19 mouse cellular contexts compared by ENCODE assay signal in genomic region chr1:74850251-74850650, GRCm38 (mm10). TPM values are rescaled to one million over a fixed set of nuclear protein-coding genes. Genes with fewer than 3 reads are reported as not detected.
DNase-seq lines count a peak whose midpoint lies in the region; ATAC-seq and TF ChIP-seq lines count a peak whose summit lies in the region.
"Had no signal": no experiment of that assay in that cellular context is flagged by ENCODE, and none has a peak within 500 bp of the region (broad histone marks: within the 10 kb centered on the region; RNA-seq: fewer than 3 reads in every experiment).

No protein-coding gene starts in this region.

- DNase-seq in midbrain, embryonic 10.5 days (ENCODE audit: low spot score): no peak
- DNase-seq in midbrain, postnatal 0 days (ENCODE audit: low spot score): no peak
- DNase-seq in frontal cortex, adult 2 months (ENCODE audit: extremely low spot score in 1 of 2, low spot score in 1 of 2): peak; percentile 88 to 89
- DNase-seq in left cerebral cortex, adult 9 months (ENCODE audit: low spot score in 2 of 2): peak; percentile 83 to 85
- DNase-seq in right cerebral cortex, postnatal 25 days: peak; percentile 80
- DNase-seq in thymus, adult 18-20 months: no peak
- DNase-seq: adrenal gland, postnatal 10 days; cerebellum, postnatal 25 days; gastrocnemius, adult 2 months; heart, postnatal 4 days; kidney, postnatal 25 days; lung, adult 18-20 months had no signal

- no peaks in the 10 kb centered on the region for H3K36me3 ChIP-seq in midbrain, embryonic 10.5 days
- H3K36me3 ChIP-seq in midbrain, postnatal 0 days (ENCODE audit: insufficient read depth, low read length): no peaks in the 10 kb centered on the region
- no peaks in the 10 kb centered on the region for H3K36me3 ChIP-seq in hindbrain, embryonic 13.5 days

- no peak overlapping the region for H3K4me2 ChIP-seq in midbrain, postnatal 0 days (ENCODE audit: low read depth, low read length, poor library complexity, severe bottlenecking)
- H3K4me2 ChIP-seq in hindbrain, embryonic 13.5 days: no peak overlapping the region
- H3K4me2 ChIP-seq: heart, embryonic 11.5 days had no signal

- no peak for ATAC-seq in midbrain, postnatal 0 days (ENCODE audit: low FRiP score)
- ATAC-seq in granulocyte monocyte progenitor cell, adult 5-6 weeks (replicated peaks; ENCODE audit: poor library complexity, severe bottlenecking): no peak
- ATAC-seq in hindbrain, embryonic 13.5 days (ENCODE audit: low FRiP score): no peak
- ATAC-seq: intestine, embryonic 16.5 days had no signal

- H3K27ac ChIP-seq in midbrain, embryonic 10.5 days (replicated peaks): peak overlapping the region; percentile 89
- no peak overlapping the region for H3K27ac ChIP-seq in midbrain, postnatal 0 days (ENCODE audit: low read depth, low read length)
- H3K27ac ChIP-seq in hindbrain, embryonic 13.5 days: no peak overlapping the region
- H3K27ac ChIP-seq: gastrocnemius, adult 2 months; macrophage had no signal

- H3K4me1 ChIP-seq in midbrain, embryonic 10.5 days: peaks cover 69% of the 10 kb centered on the region
- peaks cover 5% of the 10 kb centered on the region; the same call in 1 of the 2 replicates for H3K4me1 ChIP-seq in midbrain, postnatal 0 days (ENCODE audit: insufficient read depth, low read length)
- H3K4me1 ChIP-seq in hindbrain, embryonic 13.5 days (replicated peaks): peaks cover 28% of the 10 kb centered on the region

- no peaks in the 10 kb centered on the region for H3K9me3 ChIP-seq in midbrain, embryonic 10.5 days (replicated peaks)
- H3K9me3 ChIP-seq in midbrain, postnatal 0 days (ENCODE audit: low read length): no peaks in the 10 kb centered on the region
- H3K9me3 ChIP-seq in hindbrain, embryonic 13.5 days: no peaks in the 10 kb centered on the region

- H3K4me3 ChIP-seq in midbrain, embryonic 10.5 days: no peak overlapping the region
- H3K4me3 ChIP-seq in midbrain, postnatal 0 days (ENCODE audit: low read depth, low read length): no peak overlapping the region
- H3K4me3 ChIP-seq in hindbrain, embryonic 13.5 days: no peak overlapping the region
- H3K4me3 ChIP-seq: gastrocnemius, adult 2 months had no signal

- H3K9ac ChIP-seq in midbrain, postnatal 0 days (replicated peaks; ENCODE audit: low read length, poor library complexity, severe bottlenecking): no peak overlapping the region
- no peak overlapping the region for H3K9ac ChIP-seq in hindbrain, embryonic 13.5 days

- WGBS in midbrain, embryonic 10.5 days: 21% methylated on average over 6 of the region's 6 CpGs
- 30% methylated on average over 6 of the region's 6 CpGs for WGBS in midbrain, postnatal 0 days
- 33% methylated on average over 6 of the region's 6 CpGs for WGBS in hindbrain, embryonic 13.5 days

- peaks cover 56% of the 10 kb centered on the region for H3K27me3 ChIP-seq in midbrain, embryonic 10.5 days (ENCODE audit: low read depth, poor library complexity, severe bottlenecking)
- H3K27me3 ChIP-seq in midbrain, postnatal 0 days (ENCODE audit: insufficient read depth, low read length): no peaks in the 10 kb centered on the region
- 0 out of 2 replicates have a peak, but pooled peaks cover 24% of the 10 kb centered on the region for H3K27me3 ChIP-seq in hindbrain, embryonic 13.5 days

- TF ChIP-seq CTCF in midbrain, postnatal 0 days (IDR thresholded peaks at IDR 0.05): no peak

RNA-seq across cellular contexts. Expression of gene Cdk5r2, which starts 4.5 kb away (rescaled TPM):
- 1.3 and 2.2 TPM in 2 replicates for polyA plus RNA-seq in midbrain, embryonic 10.5 days (2016; fragmentation: Nextera tagmentation; extraction: Ambion mirVana)
- 64.0 and 70.2 TPM in 2 replicates for total RNA-seq in midbrain, postnatal 0 days (2014; rRNA removed)
- polyA plus RNA-seq in midbrain, postnatal 0 days (2015; fragmentation: Nextera tagmentation; extraction: Ambion mirVana): 15.4 and 17.8 TPM in 2 replicates
- 224 and 291 TPM in 2 replicates for polyA plus RNA-seq in frontal cortex, adult 2 months (2012; rRNA removed)
- total RNA-seq in granulocyte monocyte progenitor cell, adult 5-6 weeks (2014; fragmentation: Nextera tagmentation): not detected in 2 replicates
- not detected in 2 replicates for total RNA-seq in granulocyte monocyte progenitor cell, adult 5-6 weeks (2017)
- 6.1 and 6.5 TPM in 2 replicates for polyA plus RNA-seq in hindbrain, embryonic 13.5 days (2015; fragmentation: Nextera tagmentation; extraction: Ambion mirVana)
- total RNA-seq: gastrocnemius, adult 2 months; heart, postnatal 4 days; MEL had no signal
- polyA plus RNA-seq: macrophage had no signal

RNA-seq across cellular contexts. Expression of gene Fev, which starts 35.0 kb away (rescaled TPM):
- polyA plus RNA-seq in midbrain, embryonic 10.5 days (2016; fragmentation: Nextera tagmentation; extraction: Ambion mirVana): 0.36 TPM in 1 of 2 replicates, not detected in the other
- 3.4 and 3.8 TPM in 2 replicates for total RNA-seq in midbrain, postnatal 0 days (2014; rRNA removed)
- polyA plus RNA-seq in midbrain, postnatal 0 days (2015; fragmentation: Nextera tagmentation; extraction: Ambion mirVana): 1.8 and 2.3 TPM in 2 replicates
- not detected in 2 replicates for polyA plus RNA-seq in frontal cortex, adult 2 months (2012; rRNA removed)
- not detected in 2 replicates for total RNA-seq in granulocyte monocyte progenitor cell, adult 5-6 weeks (2014; fragmentation: Nextera tagmentation)
- not detected in 2 replicates for total RNA-seq in granulocyte monocyte progenitor cell, adult 5-6 weeks (2017)
- 4.1 and 6.7 TPM in 2 replicates for polyA plus RNA-seq in hindbrain, embryonic 13.5 days (2015; fragmentation: Nextera tagmentation; extraction: Ambion mirVana)
- total RNA-seq: gastrocnemius, adult 2 months; heart, postnatal 4 days; MEL had no signal
- polyA plus RNA-seq: macrophage had no signal

RNA-seq across cellular contexts. Expression of gene Cryba2, which starts 42.7 kb away (rescaled TPM):
- 0.26 TPM in 1 of 2 replicates, not detected in the other for polyA plus RNA-seq in midbrain, embryonic 10.5 days (2016; fragmentation: Nextera tagmentation; extraction: Ambion mirVana)
- not detected in 2 replicates for total RNA-seq in midbrain, postnatal 0 days (2014; rRNA removed)
- polyA plus RNA-seq in midbrain, postnatal 0 days (2015; fragmentation: Nextera tagmentation; extraction: Ambion mirVana): 0.49 and 0.80 TPM in 2 replicates
- 0.36 and 0.48 TPM in 2 replicates for polyA plus RNA-seq in frontal cortex, adult 2 months (2012; rRNA removed)
- not detected in 2 replicates for total RNA-seq in granulocyte monocyte progenitor cell, adult 5-6 weeks (2014; fragmentation: Nextera tagmentation)
- not detected in 2 replicates for total RNA-seq in granulocyte monocyte progenitor cell, adult 5-6 weeks (2017)
- 2.9 and 4.9 TPM in 2 replicates for polyA plus RNA-seq in hindbrain, embryonic 13.5 days (2015; fragmentation: Nextera tagmentation; extraction: Ambion mirVana)
- total RNA-seq: gastrocnemius, adult 2 months; heart, postnatal 4 days; MEL had no signal
- polyA plus RNA-seq: heart, embryonic 11.5 days; limb, embryonic 14.5 days; macrophage had no signal

RNA-seq across cellular contexts. Expression of gene Wnt10a, which starts 58.9 kb away (rescaled TPM):
- polyA plus RNA-seq in midbrain, embryonic 10.5 days (2016; fragmentation: Nextera tagmentation; extraction: Ambion mirVana): 0.85 and 1.3 TPM in 2 replicates
- 0.09 and 0.82 TPM in 2 replicates for total RNA-seq in midbrain, postnatal 0 days (2014; rRNA removed)
- 0.10 and 0.38 TPM in 2 replicates for polyA plus RNA-seq in midbrain, postnatal 0 days (2015; fragmentation: Nextera tagmentation; extraction: Ambion mirVana)
- 6.0 and 7.2 TPM in 2 replicates for polyA plus RNA-seq in frontal cortex, adult 2 months (2012; rRNA removed)
- total RNA-seq in granulocyte monocyte progenitor cell, adult 5-6 weeks (2014; fragmentation: Nextera tagmentation): not detected in 2 replicates
- total RNA-seq in granulocyte monocyte progenitor cell, adult 5-6 weeks (2017): not detected in 2 replicates
- polyA plus RNA-seq in hindbrain, embryonic 13.5 days (2015; fragmentation: Nextera tagmentation; extraction: Ambion mirVana): 0.19 and 0.45 TPM in 2 replicates
- total RNA-seq: heart, postnatal 4 days; MEL had no signal
- polyA plus RNA-seq: heart, embryonic 11.5 days; macrophage had no signal

Comparison
In these comparisons a context has a peak if more than half of its experiments do, and no peak if none do; other contexts are left out.
1. DNase-seq: peak in frontal cortex, adult 2 months (2 of 2), left cerebral cortex, adult 9 months (2 of 2) and right cerebral cortex, postnatal 25 days (single experiment); none in midbrain, embryonic 10.5 days (single experiment), midbrain, postnatal 0 days (single experiment) and thymus, adult 18-20 months (0 of 2).
2. RNA of gene Cdk5r2, which starts 4.5 kb away (polyA plus RNA-seq): 224 to 291 TPM in frontal cortex, adult 2 months; 15.4 to 17.8 TPM in midbrain, postnatal 0 days, 6.1 to 6.5 TPM in hindbrain, embryonic 13.5 days and 1.3 to 2.2 TPM in midbrain, embryonic 10.5 days; every median in the first group is over 10 times any median in the second.